Mouse (Mus musculus): ENCODE results near the gene Gsg1l2. TPM values are rescaled to one million over a fixed set of nuclear protein-coding genes. Genes with fewer than 3 reads are reported as not detected.

Gsg1l2 gene
- polyA plus RNA-seq, 1 experiment from 2014 or later, result not detected

DNA sequence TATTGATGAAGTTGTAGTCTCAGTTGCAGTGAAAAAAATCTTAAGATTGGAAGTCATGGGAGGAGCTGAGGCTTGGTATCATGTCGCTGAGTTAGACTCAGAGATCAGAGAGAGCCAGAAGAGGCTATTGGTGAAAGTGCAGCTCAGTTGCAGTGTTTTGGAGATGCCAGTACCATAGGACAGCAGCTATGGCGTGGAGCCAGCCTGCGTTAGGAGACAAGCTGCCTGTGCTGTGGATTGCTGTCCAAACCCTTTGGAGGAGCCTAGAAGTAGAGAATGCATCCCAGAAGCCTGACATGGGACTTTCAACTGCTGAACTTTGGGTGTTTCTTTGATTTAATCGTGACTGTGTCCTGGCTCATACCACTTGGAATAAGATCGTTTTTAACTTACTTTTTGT, 57.4 kb downstream of the Gsg1l2 start:
- Histone ChIP-seq H3K9me3 (ENCODE audit: control insufficient read depth, low read length) (no peaks in the 10 kb centered on the region), H3K4me3 (ENCODE audit: low read depth, low read length) (no peak overlapping the region), H3K4me1 (replicated peaks; ENCODE audit: control insufficient read depth, insufficient read depth, low read length) (no peaks in the 10 kb centered on the region), H3K27ac (ENCODE audit: low read depth, low read length) (no peak overlapping the region), H3K36me3 (ENCODE audit: control insufficient read depth, insufficient read depth, low read length) (no peaks in the 10 kb centered on the region), H3K27me3 (ENCODE audit: control insufficient read depth, insufficient read depth, low read length) (no peaks in the 10 kb centered on the region), H3K9ac (ENCODE audit: low read depth, low read length) (no peak overlapping the region), H3K4me2 (replicated peaks; ENCODE audit: low read depth, low read length) (no peak overlapping the region)
- ATAC-seq (ENCODE audit: low FRiP score), result no peak
- DNase-seq (ENCODE audit: low spot score), result no peak
- WGBS, result 81% methylated on average over 5 of the region's 5 CpGs

GRCm38 (mm10) chr11:67835408-67836078, 61.1 kb downstream of the Gsg1l2 start:
- no peaks in the 10 kb centered on the region for H3K9me3 ChIP-seq (ENCODE audit: control insufficient read depth, low read length)
- H3K9ac ChIP-seq (ENCODE audit: low read depth, low read length), result no peak overlapping the region
- H3K4me2 ChIP-seq (replicated peaks; ENCODE audit: low read depth, low read length), result no peak overlapping the region
- no peak overlapping the region for H3K4me3 ChIP-seq (ENCODE audit: low read depth, low read length)
- no peak overlapping the region for H3K27ac ChIP-seq (ENCODE audit: low read depth, low read length)
- 93% methylated on average over 10 of the region's 10 CpGs for WGBS
- H3K36me3 ChIP-seq (ENCODE audit: control insufficient read depth, insufficient read depth, low read length), result no peaks in the 10 kb centered on the region
- ATAC-seq (ENCODE audit: low FRiP score), result no peak
- DNase-seq (ENCODE audit: low spot score), result no peak
- no peaks in the 10 kb centered on the region for H3K27me3 ChIP-seq (ENCODE audit: control insufficient read depth, insufficient read depth, low read length)
- H3K4me1 ChIP-seq (replicated peaks; ENCODE audit: control insufficient read depth, insufficient read depth, low read length), result no peaks in the 10 kb centered on the region

Other genes starting within 250 kb of the Gsg1l2 start
- gene Rcvrn, start 79.3 kb upstream of the Gsg1l2 start, polyA plus RNA-seq (2014; fragmentation: Nextera tagmentation; extraction: Ambion mirVana), result not detected in 2 replicates
- gene Glp2r, start 3.5 kb upstream of the Gsg1l2 start, polyA plus RNA-seq (2014; fragmentation: Nextera tagmentation; extraction: Ambion mirVana), result not detected in 2 replicates
- gene Dhrs7c, start 23.6 kb downstream of the Gsg1l2 start, polyA plus RNA-seq (2014; fragmentation: Nextera tagmentation; extraction: Ambion mirVana), result not detected in 2 replicates
- 0.98 and 0.99 TPM in 2 replicates for gene Usp43, start 147.5 kb downstream of the Gsg1l2 start, polyA plus RNA-seq (2014; fragmentation: Nextera tagmentation; extraction: Ambion mirVana)
- gene Cfap52, start 191.0 kb downstream of the Gsg1l2 start, polyA plus RNA-seq (2014; fragmentation: Nextera tagmentation; extraction: Ambion mirVana), result 5.1 and 5.7 TPM in 2 replicates
- gene Stx8, start 191.6 kb downstream of the Gsg1l2 start, polyA plus RNA-seq (2014; fragmentation: Nextera tagmentation; extraction: Ambion mirVana), result 63.0 and 65.6 TPM in 2 replicates